Mouse (Mus musculus): ENCODE measurements at regions not wholly inside any gene's neighbourhood (a gene's known extent, or its start where the extent isn't known, plus 50 kb on each side); places are given as distances from the start of the nearest gene placed in this dataset.

DNA sequence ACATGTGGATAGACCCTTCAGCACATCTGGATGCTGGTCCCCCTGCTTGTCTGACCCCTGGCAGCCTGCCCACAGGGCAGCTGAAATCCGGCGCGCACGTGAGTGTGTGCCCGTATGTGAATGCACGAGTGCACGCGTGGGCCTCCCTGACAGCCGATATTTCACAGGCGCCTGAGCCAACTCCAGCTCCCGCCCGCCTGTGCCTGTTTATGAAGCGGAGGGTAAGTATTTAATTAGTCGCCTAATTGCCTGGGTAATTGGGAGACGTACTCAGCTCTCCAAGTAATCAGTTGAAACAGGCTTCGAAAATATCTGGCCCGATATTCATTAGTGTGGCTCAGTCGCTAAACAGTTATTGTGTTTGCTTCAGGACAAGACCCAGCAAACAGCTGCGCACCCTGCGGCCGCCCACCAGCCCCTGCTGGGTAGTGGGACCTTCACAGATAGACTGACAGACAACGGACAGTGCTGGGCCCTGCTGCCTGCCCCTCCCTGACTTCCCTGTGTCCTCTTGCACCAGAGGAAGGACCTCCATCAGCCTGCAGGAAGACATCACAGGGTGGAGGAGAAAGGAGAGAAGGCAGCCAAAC, 82.7 kb downstream of the Uncx start:
- H3K4me1 ChIP-seq (ENCODE audit: control insufficient read depth, insufficient read depth) = no peaks in the 10 kb centered on the region
- no peak overlapping the region for H3K27ac ChIP-seq (ENCODE audit: low read depth)
- DNase-seq (ENCODE audit: low spot score) (no peak), ATAC-seq (ENCODE audit: insufficient read depth, low read depth) (no peak)
- WGBS = 77% methylated on average over 22 of the region's 22 CpGs
- no peak for TF ChIP-seq EP300 (IDR thresholded peaks at IDR 0.05; ENCODE audit: low read depth)
- TF ChIP-seq CTCF (IDR thresholded peaks at IDR 0.05; ENCODE audit: low read depth) = no peak
- peaks cover 3% of the 10 kb centered on the region; the same call in 1 of the 2 replicates for H3K27me3 ChIP-seq (ENCODE audit: control insufficient read depth, insufficient read depth, low read length)
- H3K4me3 ChIP-seq (ENCODE audit: low read depth, low read length) = no peak overlapping the region
- no peaks in the 10 kb centered on the region; the same call in none of the 2 replicates for H3K9me3 ChIP-seq (replicated peaks; ENCODE audit: control insufficient read depth, low read length)
- no peak overlapping the region for H3K9ac ChIP-seq (replicated peaks; ENCODE audit: low read depth, low read length)
- no peaks in the 10 kb centered on the region for H3K36me3 ChIP-seq (replicated peaks; ENCODE audit: control insufficient read depth, insufficient read depth, low read length)
- H3K4me2 ChIP-seq (ENCODE audit: low read depth, low read length) = no peak overlapping the region

DNA sequence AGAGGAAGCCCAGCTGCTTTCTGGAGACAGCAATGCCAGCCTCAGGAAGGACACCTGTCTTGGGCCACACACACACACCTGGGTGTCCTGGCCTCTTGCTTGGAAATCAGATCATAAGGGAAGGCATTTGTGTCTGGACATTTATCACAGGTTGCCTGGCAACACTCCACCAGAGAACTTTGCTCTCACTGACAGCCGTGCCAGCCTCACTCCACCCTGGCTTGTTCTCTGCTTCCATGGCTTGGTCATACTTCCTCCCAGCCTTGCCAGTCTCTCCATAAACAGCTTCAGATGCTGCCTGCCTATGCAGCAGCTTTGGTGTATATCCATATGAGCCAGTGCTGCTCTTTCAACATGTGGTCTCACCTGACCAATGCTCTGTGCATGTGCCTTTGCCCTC, 84.3 kb downstream of the Uncx start:
- DNase-seq (ENCODE audit: low spot score) = no peak
- Histone ChIP-seq H3K27ac (ENCODE audit: low read depth) (no peak overlapping the region), H3K36me3 (replicated peaks; ENCODE audit: control insufficient read depth, insufficient read depth, low read length) (no peaks in the 10 kb centered on the region), H3K4me2 (ENCODE audit: low read depth, low read length) (no peak overlapping the region), H3K9ac (replicated peaks; ENCODE audit: low read depth, low read length) (no peak overlapping the region), H3K4me1 (ENCODE audit: control insufficient read depth, insufficient read depth) (no peaks in the 10 kb centered on the region), H3K9me3 (replicated peaks; ENCODE audit: control insufficient read depth, low read length) (no peaks in the 10 kb centered on the region; the same call in none of the 2 replicates), H3K27me3 (ENCODE audit: control insufficient read depth, insufficient read depth, low read length) (no peaks in the 10 kb centered on the region), H3K4me3 (ENCODE audit: low read depth, low read length) (no peak overlapping the region)
- ATAC-seq (ENCODE audit: insufficient read depth, low read depth) = no peak
- TF ChIP-seq EP300 (IDR thresholded peaks at IDR 0.05; ENCODE audit: low read depth) (no peak), CTCF (IDR thresholded peaks at IDR 0.05; ENCODE audit: low read depth) (no peak)
- WGBS = 27% methylated on average over 1 of the region's 1 CpGs

DNA sequence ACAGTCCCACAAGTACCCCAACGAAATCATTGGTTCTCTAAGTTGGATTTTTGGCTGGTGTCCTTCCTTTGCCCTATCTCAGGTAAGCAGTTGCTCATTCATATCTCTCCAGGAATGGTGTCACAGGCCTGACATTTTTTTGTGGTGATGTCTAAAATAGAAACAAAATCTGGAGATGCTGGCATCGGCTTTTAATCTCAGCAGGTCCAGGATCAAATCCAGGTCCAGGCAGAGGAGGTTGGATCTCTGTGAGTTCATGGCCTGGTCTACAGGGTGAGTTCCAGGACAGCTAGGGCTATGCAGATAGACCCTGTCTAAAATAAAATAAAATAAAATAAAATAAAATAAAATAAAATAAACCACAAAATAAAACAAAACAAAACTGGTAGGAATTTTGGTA, 93.7 kb downstream of the Uncx start:
- DNase-seq (ENCODE audit: low spot score) = no peak
- ATAC-seq (ENCODE audit: insufficient read depth, low read depth) = no peak
- Histone ChIP-seq H3K27me3 (ENCODE audit: control insufficient read depth, insufficient read depth, low read length) (no peaks in the 10 kb centered on the region; the same call in 1 of the 2 replicates), H3K9me3 (replicated peaks; ENCODE audit: control insufficient read depth, low read length) (0 out of 2 replicates have a peak, but pooled peaks cover 2% of the 10 kb centered on the region), H3K4me1 (ENCODE audit: control insufficient read depth, insufficient read depth) (no peaks in the 10 kb centered on the region), H3K4me2 (ENCODE audit: low read depth, low read length) (no peak overlapping the region), H3K27ac (ENCODE audit: low read depth) (no peak overlapping the region), H3K36me3 (replicated peaks; ENCODE audit: control insufficient read depth, insufficient read depth, low read length) (no peaks in the 10 kb centered on the region), H3K9ac (replicated peaks; ENCODE audit: low read depth, low read length) (no peak overlapping the region), H3K4me3 (ENCODE audit: low read depth, low read length) (no peak overlapping the region)
- TF ChIP-seq EP300 (IDR thresholded peaks at IDR 0.05; ENCODE audit: low read depth) = no peak
- TF ChIP-seq CTCF (IDR thresholded peaks at IDR 0.05; ENCODE audit: low read depth) = no peak
- 70% methylated on average over 2 of the region's 2 CpGs for WGBS

DNA sequence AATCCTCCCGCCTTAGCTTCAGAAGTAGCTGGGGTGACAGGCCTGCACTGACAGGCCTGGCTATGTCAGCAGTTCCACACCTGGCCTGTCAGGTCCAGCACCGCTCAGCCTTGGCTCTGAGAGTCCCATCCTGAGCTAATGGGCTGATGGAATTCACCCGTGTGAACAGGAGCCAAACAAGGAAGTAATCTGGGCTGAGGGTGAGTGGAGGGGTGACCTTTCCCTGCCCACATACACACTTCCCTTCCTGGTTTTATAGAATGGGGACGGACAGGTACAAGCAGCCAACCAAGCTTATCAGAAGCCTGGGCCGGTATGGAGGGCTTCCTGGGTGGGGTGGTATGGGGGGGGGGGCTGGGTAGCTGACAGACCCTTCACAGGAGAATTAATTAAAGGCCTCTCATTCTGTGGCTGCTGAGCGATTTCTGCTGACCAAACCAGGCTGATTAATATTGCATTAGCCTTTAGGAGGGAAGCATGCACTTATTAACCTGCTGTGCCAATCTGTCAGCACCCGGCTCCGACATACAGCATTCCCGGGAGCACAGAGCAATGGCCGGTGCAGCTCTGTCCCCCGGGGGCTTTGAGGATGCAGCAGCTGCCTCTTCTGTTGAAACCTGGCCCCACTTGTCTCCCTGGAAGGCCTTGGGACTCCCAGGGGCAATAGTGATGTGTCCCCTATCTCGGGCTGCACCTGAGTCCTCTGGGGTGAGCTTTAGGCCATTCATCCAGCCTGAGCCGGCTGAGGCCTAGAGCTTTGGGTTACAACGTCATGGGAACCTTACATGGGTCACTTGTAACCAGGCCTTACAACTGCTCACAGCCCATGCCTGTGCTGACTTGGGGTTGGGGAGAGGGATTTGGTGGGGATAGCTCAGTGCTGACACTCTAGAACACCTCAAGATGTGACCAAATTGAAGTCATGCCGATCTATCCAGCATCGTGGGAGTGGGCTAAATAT, 95.2 kb downstream of the Micall2 start:
- WGBS = 60% methylated on average over 15 of the region's 16 CpGs
- DNase-seq (ENCODE audit: low spot score) = no peak
- Histone ChIP-seq H3K9ac (replicated peaks; ENCODE audit: low read depth, low read length) (no peak overlapping the region), H3K27me3 (ENCODE audit: control insufficient read depth, insufficient read depth, low read length) (no peaks in the 10 kb centered on the region; the same call in 1 of the 2 replicates), H3K36me3 (replicated peaks; ENCODE audit: control insufficient read depth, insufficient read depth, low read length) (no peaks in the 10 kb centered on the region), H3K27ac (ENCODE audit: low read depth) (no peak overlapping the region), H3K4me3 (ENCODE audit: low read depth, low read length) (no peak overlapping the region), H3K4me1 (ENCODE audit: control insufficient read depth, insufficient read depth) (no peaks in the 10 kb centered on the region), H3K4me2 (ENCODE audit: low read depth, low read length) (no peak overlapping the region), H3K9me3 (replicated peaks; ENCODE audit: control insufficient read depth, low read length) (0 out of 2 replicates have a peak, but pooled peaks cover 4% of the 10 kb centered on the region)
- ATAC-seq (ENCODE audit: insufficient read depth, low read depth) = no peak
- no peak for TF ChIP-seq EP300 (IDR thresholded peaks at IDR 0.05; ENCODE audit: low read depth)
- TF ChIP-seq CTCF (IDR thresholded peaks at IDR 0.05; ENCODE audit: low read depth) = no peak

DNA sequence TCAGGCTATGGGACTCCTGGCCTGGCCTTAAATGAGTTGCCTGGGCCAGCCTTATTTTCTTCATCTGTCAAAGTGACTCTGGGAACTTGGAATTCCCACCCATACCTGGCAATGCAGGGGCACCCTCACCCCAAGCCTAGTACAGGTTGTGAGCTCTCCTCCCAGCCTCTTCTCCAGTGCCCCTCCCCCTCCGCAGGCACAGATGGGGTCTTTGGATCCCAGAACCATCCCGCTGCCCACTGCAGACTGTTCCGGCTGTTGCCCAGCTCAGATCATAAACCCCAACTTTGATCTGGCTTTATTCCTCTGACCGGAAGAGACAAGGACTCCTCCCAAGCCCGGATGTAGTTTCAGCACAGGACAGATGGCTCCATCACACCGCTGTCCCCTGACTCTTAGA, 91.3 kb downstream of the Micall2 start:
- no peak overlapping the region for H3K4me3 ChIP-seq (ENCODE audit: low read depth, low read length)
- no peak overlapping the region for H3K27ac ChIP-seq (ENCODE audit: low read depth)
- H3K4me2 ChIP-seq (ENCODE audit: low read depth, low read length) = no peak overlapping the region

More for the DNA sequence above, 91.3 kb downstream of the Micall2 start:
- no peak for DNase-seq (ENCODE audit: low spot score)
- ATAC-seq (ENCODE audit: insufficient read depth, low read depth) = no peak
- Histone ChIP-seq H3K4me1 (ENCODE audit: control insufficient read depth, insufficient read depth) (no peaks in the 10 kb centered on the region), H3K27me3 (ENCODE audit: control insufficient read depth, insufficient read depth, low read length) (no peaks in the 10 kb centered on the region), H3K9ac (replicated peaks; ENCODE audit: low read depth, low read length) (no peak overlapping the region), H3K36me3 (replicated peaks; ENCODE audit: control insufficient read depth, insufficient read depth, low read length) (no peaks in the 10 kb centered on the region), H3K9me3 (replicated peaks; ENCODE audit: control insufficient read depth, low read length) (0 out of 2 replicates have a peak, but pooled peaks cover 4% of the 10 kb centered on the region)
- 82% methylated on average over 6 of the region's 6 CpGs for WGBS
- TF ChIP-seq EP300 (IDR thresholded peaks at IDR 0.05; ENCODE audit: low read depth) = no peak
- TF ChIP-seq CTCF (IDR thresholded peaks at IDR 0.05; ENCODE audit: low read depth) = no peak
